ENCODE assay signal across 22 mouse cellular contexts in the genomic region with DNA sequence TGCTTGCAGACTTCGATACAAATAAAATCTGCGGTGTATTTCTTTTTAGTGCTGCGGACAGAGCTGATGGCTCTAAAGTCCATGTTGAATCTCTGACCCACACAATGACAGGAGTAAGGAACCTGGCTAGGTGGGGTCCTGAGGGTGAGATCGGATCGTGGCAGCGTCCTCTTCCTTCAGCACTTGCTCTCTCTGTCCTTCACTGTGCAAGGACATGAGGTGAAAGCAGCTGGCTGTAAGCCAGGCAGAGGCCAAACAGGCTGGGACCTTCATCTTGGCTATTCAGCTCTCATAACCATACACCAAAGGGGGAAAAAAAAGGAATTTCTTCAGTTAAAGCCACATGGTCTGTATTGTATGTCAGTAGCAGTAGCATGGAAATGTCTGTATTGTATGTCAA.
DNase-seq lines count a peak whose midpoint lies in the region; ATAC-seq lines count a peak whose summit lies in the region.
"Had no signal": no experiment of that assay in that cellular context is flagged by ENCODE, and none has a peak within 500 bp of the region (broad histone marks: within the 10 kb centered on the region; RNA-seq: fewer than 3 reads in every experiment).

No protein-coding gene starts in this region.

- no peak for ATAC-seq in kidney, embryonic 14.5 days (ENCODE audit: low FRiP score, low TSS enrichment)
- no peak for ATAC-seq in kidney, embryonic 15.5 days (replicated peaks; ENCODE audit: low FRiP score)
- ATAC-seq: forebrain, embryonic 13.5 days; hindbrain, embryonic 16.5 days had no signal

- H3K4me2 ChIP-seq in kidney, embryonic 14.5 days (replicated peaks; ENCODE audit: low read depth, low read length), result no peak overlapping the region
- H3K4me2 ChIP-seq in kidney, embryonic 15.5 days, result no peak overlapping the region
- H3K4me2 ChIP-seq: forebrain, embryonic 13.5 days; heart, embryonic 12.5 days; limb, embryonic 13.5 days; liver, embryonic 11.5 days; midbrain, embryonic 11.5 days; neural tube, embryonic 13.5 days had no signal

- 88% methylated on average over 6 of the region's 6 CpGs for WGBS in kidney, embryonic 14.5 days
- 82% methylated on average over 6 of the region's 6 CpGs for WGBS in kidney, embryonic 15.5 days

- no peak overlapping the region for H3K4me3 ChIP-seq in kidney, embryonic 14.5 days (ENCODE audit: low read length)
- no peak overlapping the region for H3K4me3 ChIP-seq in kidney, embryonic 15.5 days (replicated peaks)
- H3K4me3 ChIP-seq: forebrain, embryonic 13.5 days; heart, embryonic 12.5 days; limb, embryonic 13.5 days; myocyte; neural tube, embryonic 13.5 days had no signal

- no peaks in the 10 kb centered on the region for H3K4me1 ChIP-seq in kidney, embryonic 14.5 days (ENCODE audit: control insufficient read depth, insufficient read depth, low read length)
- H3K4me1 ChIP-seq in kidney, embryonic 15.5 days, result no peaks in the 10 kb centered on the region
- H3K4me1 ChIP-seq: forebrain, embryonic 13.5 days; heart, embryonic 12.5 days; limb, embryonic 13.5 days; neural tube, embryonic 13.5 days had no signal

- peak; percentile 13 for DNase-seq in kidney, adult 11 months
- DNase-seq in kidney, postnatal 36 days, result peak; percentile 6 to 48
- DNase-seq in adrenal gland, adult 8-10 months, result peak; percentile 31
- DNase-seq in adrenal gland, postnatal 14 days, result peak; percentile 44
- no peak for DNase-seq in spleen, postnatal 14 days (ENCODE audit: low spot score in 2 of 2)
- DNase-seq: B cell, adult 2 months; cerebellum, adult 9-10 months; cerebellum, postnatal 36 days; gastrocnemius, postnatal 10 days; kidney, postnatal 4 days; lung, postnatal 36 days; thymus, postnatal 4 days had no signal

- no peaks in the 10 kb centered on the region for H3K36me3 ChIP-seq in kidney, embryonic 14.5 days (ENCODE audit: control insufficient read depth, insufficient read depth, low read length)
- no peaks in the 10 kb centered on the region for H3K36me3 ChIP-seq in kidney, embryonic 15.5 days
- H3K36me3 ChIP-seq: heart, embryonic 12.5 days; limb, embryonic 13.5 days; neural tube, embryonic 13.5 days had no signal

- no peak overlapping the region for H3K9ac ChIP-seq in kidney, embryonic 14.5 days (ENCODE audit: low read depth, low read length)
- H3K9ac ChIP-seq in kidney, embryonic 15.5 days, result no peak overlapping the region
- H3K9ac ChIP-seq: forebrain, embryonic 13.5 days; heart, embryonic 12.5 days; limb, embryonic 13.5 days; neural tube, embryonic 13.5 days had no signal

- H3K27ac ChIP-seq in kidney, embryonic 14.5 days (ENCODE audit: low read depth, low read length), result no peak overlapping the region
- H3K27ac ChIP-seq in kidney, embryonic 15.5 days, result no peak overlapping the region
- H3K27ac ChIP-seq: forebrain, embryonic 13.5 days; limb, embryonic 13.5 days; neural tube, embryonic 13.5 days had no signal

- H3K27me3 ChIP-seq in kidney, embryonic 14.5 days (ENCODE audit: control insufficient read depth, insufficient read depth, low read length), result no peaks in the 10 kb centered on the region
- no peaks in the 10 kb centered on the region for H3K27me3 ChIP-seq in kidney, embryonic 15.5 days
- H3K27me3 ChIP-seq: forebrain, embryonic 13.5 days; neural tube, embryonic 13.5 days had no signal

- H3K9me3 ChIP-seq in kidney, embryonic 14.5 days (ENCODE audit: control insufficient read depth, low read length), result no peaks in the 10 kb centered on the region
- H3K9me3 ChIP-seq in kidney, embryonic 15.5 days (replicated peaks), result no peaks in the 10 kb centered on the region
- H3K9me3 ChIP-seq: forebrain, embryonic 13.5 days; heart, embryonic 12.5 days; limb, embryonic 13.5 days; neural tube, embryonic 13.5 days had no signal

Comparison
In these comparisons a context has a peak if more than half of its experiments do, and no peak if none do; other contexts are left out.
1. DNase-seq: peak in kidney, adult 11 months (single experiment), kidney, postnatal 36 days (2 of 2), adrenal gland, adult 8-10 months (single experiment) and adrenal gland, postnatal 14 days (single experiment); none in spleen, postnatal 14 days (0 of 2).